Mouse (Mus musculus) kidney, adult 2 months (tissue): Measurements from ENCODE around the gene Nup205.

Experiments used
- CTCF ChIP-seq: fragments of 200-500 bp; conservative IDR thresholded peaks from 2 replicates; pipeline ENCODE4 v1.5.1; 2011; ENCODE audit warnings: low read depth, mild to moderate bottlenecking, control low read depth, low read length, moderate library complexity, mixed read lengths; ENCODE audit not compliant: insufficient read depth, insufficient read length
- POLR2A ChIP-seq: fragments of 200-500 bp; IDR thresholded peaks from one replicate; pipeline ENCODE4 v1.6.1; 2011; ENCODE audit warnings: low read depth, low read length, control low read depth

GRCm38 (mm10) chr6:35257626-35258190, 80.5 kb downstream of the Nup205 start:
- TF ChIP-seq CTCF (no peak), POLR2A (no peak)
